Mouse (Mus musculus) hindbrain, embryonic 12.5 days (tissue): ENCODE measurements around the gene Naa15. TPM values are rescaled to one million over a fixed set of nuclear protein-coding genes. Genes with fewer than 3 reads are reported as not detected.
"Not testable (repeated sequence)": the region's sequence is repeated elsewhere in the genome, so short reads cannot be mapped to it uniquely, and the experiment has no call there.

Experiments used
- ATAC-seq: fragments of 200-750 bp; cut with Nextera tagmentation; 2 replicates; pipeline ENCODE4 v1.8.0; 2017; ENCODE audit warnings: moderate TSS enrichment; ENCODE audit not compliant: low FRiP score
- H3K27ac ChIP-seq: fragments of 300-500 bp; sonication (generic); 2 replicates; pipeline ENCODE4 v1.5.1; 2016; ENCODE audit warnings: mild to moderate bottlenecking
- H3K27me3 ChIP-seq: fragments of 300-500 bp; sonication (generic); 2 replicates; pipeline ENCODE4 v1.6.1; 2016; ENCODE audit warnings: mild to moderate bottlenecking
- H3K36me3 ChIP-seq: fragments of 300-500 bp; sonication (generic); 2 replicates; pipeline ENCODE4 v1.6.1; 2016; ENCODE audit warnings: mild to moderate bottlenecking
- H3K4me1 ChIP-seq: fragments of 300-500 bp; sonication (generic); 2 replicates; pipeline ENCODE4 v1.6.1; 2016
- H3K4me2 ChIP-seq: fragments of 300-500 bp; sonication (generic); replicated peaks from 2 replicates; pipeline ENCODE4 v1.6.1; 2016; ENCODE audit warnings: mild to moderate bottlenecking
- H3K4me3 ChIP-seq: fragments of 300-500 bp; sonication (generic); 2 replicates; pipeline ENCODE4 v1.5.1; 2016; ENCODE audit warnings: mild to moderate bottlenecking
- H3K9ac ChIP-seq: fragments of 300-500 bp; sonication (generic); 2 replicates; pipeline ENCODE4 v1.6.1; 2016; ENCODE audit warnings: mild to moderate bottlenecking, moderate library complexity
- H3K9me3 ChIP-seq: fragments of 300-500 bp; sonication (generic); replicated peaks from 2 replicates; pipeline ENCODE4 v1.6.1; 2016; ENCODE audit warnings: mild to moderate bottlenecking
- WGBS: fragments of 180-500 bp; shearing (Covaris S2); methylation state at CpG from one replicate; pipeline ENCODE4 v1.1.7; 2016; 5-methylcytosine and 5-hydroxymethylcytosine counted together
- polyA plus RNA-seq: library from polyadenylated mRNA; unstranded; fragments of >200 nt; fragmentation: Nextera tagmentation; extraction: Ambion mirVana; gene quantifications from 2 replicates; pipeline ENCODE4 v1.2.1, GENCODE M21; 2016

The Naa15 gene
- polyA plus RNA-seq, 1 experiment from 2014 or later, result 68.1 TPM

DNA sequence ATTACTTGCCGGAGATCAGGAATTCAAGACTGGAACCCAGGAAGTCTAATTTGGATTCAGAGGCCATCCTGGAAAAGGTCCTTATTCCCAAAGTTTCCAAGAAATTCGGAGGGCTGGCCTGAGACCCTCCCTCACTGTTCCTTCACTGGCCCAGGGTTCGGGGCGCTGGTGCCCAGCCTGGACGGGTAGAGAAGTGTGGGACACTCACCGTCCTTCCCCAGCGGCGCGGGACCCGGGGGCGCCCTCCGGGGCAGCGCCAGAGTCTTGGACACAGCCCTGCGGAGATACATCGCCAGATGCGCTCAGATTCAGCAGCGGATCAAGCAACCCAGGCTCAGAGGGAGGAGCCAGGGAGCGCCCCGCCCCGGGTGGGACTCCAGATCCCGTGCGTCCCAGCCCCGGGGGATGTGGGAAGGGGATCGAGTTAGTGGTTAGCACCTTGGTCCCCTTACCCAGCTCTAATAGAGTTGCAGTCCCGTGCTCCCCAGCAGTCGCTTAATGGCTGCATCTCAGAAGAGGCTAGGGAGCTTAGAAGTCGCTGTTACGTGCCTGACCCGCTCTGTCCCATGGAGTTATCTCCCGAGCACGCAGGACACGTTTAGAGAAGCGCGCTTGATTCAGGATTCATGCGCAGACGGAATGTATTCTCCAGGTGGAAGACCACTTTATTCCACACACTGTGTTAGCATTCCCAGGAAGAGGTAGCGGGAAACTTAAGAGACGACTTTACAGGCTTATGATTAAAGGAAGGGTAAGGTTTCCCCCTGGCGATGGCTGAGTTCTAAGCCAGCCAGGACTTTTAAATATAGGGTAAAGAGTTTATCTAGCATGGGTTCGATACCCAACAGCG is 18.5 kb upstream of the Naa15 start, which contains the start of gene Mgarp:
Gene Mgarp, minus strand, starts transcription at position 520 of the 850 bp plus-strand sequence.
- H3K27me3 ChIP-seq, result peaks cover 35% of the 10 kb centered on the region
- H3K4me2 ChIP-seq, result peak within 1 kb of the TSS; percentile 64
- peak; percentile 80 for ATAC-seq
- H3K9me3 ChIP-seq, result no peaks in the 10 kb centered on the region
- no peaks in the 10 kb centered on the region for H3K36me3 ChIP-seq
- peak within 1 kb of the TSS; percentile 39 for H3K4me3 ChIP-seq
- no peak within 1 kb of the TSS for H3K27ac ChIP-seq
- H3K4me1 ChIP-seq, result peaks cover 10% of the 10 kb centered on the region
- 3% methylated on average over 41 of the region's 41 CpGs for WGBS
- H3K9ac ChIP-seq, result peak within 1 kb of the TSS; percentile 53

GRCm38 (mm10) chr3:51397700-51398299 is 17.1 kb upstream of the Naa15 start:
- Histone ChIP-seq H3K4me2 (no peak overlapping the region), H3K4me3 (no peak overlapping the region), H3K27me3 (peaks cover 35% of the 10 kb centered on the region), H3K4me1 (peaks cover 10% of the 10 kb centered on the region), H3K9ac (no peak overlapping the region), H3K27ac (no peak overlapping the region), H3K9me3 (no peaks in the 10 kb centered on the region), H3K36me3 (peaks cover 3% of the 10 kb centered on the region)
- WGBS, result 42% methylated on average over 15 of the region's 15 CpGs
- no peak for ATAC-seq

DNA sequence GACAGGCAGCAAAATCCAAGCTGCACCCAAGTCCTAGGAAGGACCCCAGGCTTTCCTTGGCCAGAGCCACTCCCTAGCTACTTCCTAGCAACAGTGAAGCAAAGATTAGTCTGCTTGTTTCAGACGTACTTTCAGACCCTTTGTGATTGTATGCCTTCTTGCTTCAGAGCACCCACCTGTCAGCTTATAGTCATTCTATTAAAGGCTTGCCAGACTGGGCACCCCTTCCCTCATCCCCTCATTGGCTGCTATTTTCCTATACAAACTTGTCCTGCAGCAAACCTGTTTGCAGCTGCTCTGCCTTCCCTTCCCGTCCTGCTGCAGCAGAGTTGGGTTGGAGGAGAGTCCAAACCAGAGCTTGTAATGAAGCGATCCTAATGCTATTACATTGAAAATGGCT is 16.3 kb upstream of the Naa15 start:
- Histone ChIP-seq H3K36me3 (peaks cover 12% of the 10 kb centered on the region), H3K9ac (no peak overlapping the region), H3K27ac (no peak overlapping the region), H3K4me1 (peaks cover 10% of the 10 kb centered on the region), H3K27me3 (peaks cover 35% of the 10 kb centered on the region), H3K4me3 (no peak overlapping the region), H3K9me3 (no peaks in the 10 kb centered on the region), H3K4me2 (no peak overlapping the region)
- no peak for ATAC-seq
- 18% methylated on average over 3 of the region's 3 CpGs for WGBS

DNA sequence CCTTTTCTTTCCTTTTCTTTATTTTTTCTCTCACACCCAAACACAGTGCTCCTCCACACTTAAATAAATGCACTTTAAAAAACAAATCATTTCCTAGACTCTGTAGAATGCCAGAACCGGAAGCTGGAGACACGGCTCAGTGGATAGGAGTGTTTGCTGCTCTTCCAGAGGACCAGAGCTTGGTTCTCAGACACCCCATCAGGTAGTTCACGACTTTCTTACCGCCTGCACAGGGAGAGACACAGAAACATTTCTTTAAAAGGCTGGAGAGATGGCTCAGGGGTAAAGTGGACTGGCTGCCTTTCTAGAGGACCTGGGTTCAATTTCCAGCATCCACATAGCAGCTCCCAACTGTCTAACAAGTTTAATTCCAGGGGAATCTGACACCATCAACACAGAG is 15.4 kb upstream of the Naa15 start:
- Histone ChIP-seq H3K9me3 (no peaks in the 10 kb centered on the region), H3K36me3 (peaks cover 17% of the 10 kb centered on the region), H3K27me3 (peaks cover 35% of the 10 kb centered on the region), H3K4me1 (peaks cover 10% of the 10 kb centered on the region), H3K9ac (no peak overlapping the region), H3K27ac (no peak overlapping the region), H3K4me2 (no peak overlapping the region), H3K4me3 (no peak overlapping the region)
- no peak for ATAC-seq
- 70% methylated on average over 4 of the region's 4 CpGs for WGBS

- no peaks in the 10 kb centered on the region for H3K9me3 ChIP-seq
- peaks cover 26% of the 10 kb centered on the region for H3K27me3 ChIP-seq
- H3K4me3 ChIP-seq, result no peak overlapping the region
- H3K9ac ChIP-seq, result no peak overlapping the region
- H3K4me2 ChIP-seq, result no peak overlapping the region
- H3K27ac ChIP-seq, result no peak overlapping the region
- 80% methylated on average over 10 of the region's 10 CpGs for WGBS
- H3K36me3 ChIP-seq, result peaks cover 19% of the 10 kb centered on the region
- no peak for ATAC-seq
- H3K4me1 ChIP-seq, result peaks cover 10% of the 10 kb centered on the region
These were observed 14.3 kb upstream of the Naa15 start for GRCm38 (mm10) chr3:51400682-51401081.

- Histone ChIP-seq H3K36me3 (peaks cover 31% of the 10 kb centered on the region), H3K27me3 (peaks cover 15% of the 10 kb centered on the region)
- H3K9ac ChIP-seq, ATAC-seq, H3K27ac ChIP-seq, H3K4me3 ChIP-seq, H3K9me3 ChIP-seq, H3K4me2 ChIP-seq, H3K4me1 ChIP-seq: not testable (repeated sequence)
- 70% methylated on average over 4 of the region's 4 CpGs for WGBS
These were observed 12.9 kb upstream of the Naa15 start for GRCm38 (mm10) chr3:51402054-51402453.

DNA sequence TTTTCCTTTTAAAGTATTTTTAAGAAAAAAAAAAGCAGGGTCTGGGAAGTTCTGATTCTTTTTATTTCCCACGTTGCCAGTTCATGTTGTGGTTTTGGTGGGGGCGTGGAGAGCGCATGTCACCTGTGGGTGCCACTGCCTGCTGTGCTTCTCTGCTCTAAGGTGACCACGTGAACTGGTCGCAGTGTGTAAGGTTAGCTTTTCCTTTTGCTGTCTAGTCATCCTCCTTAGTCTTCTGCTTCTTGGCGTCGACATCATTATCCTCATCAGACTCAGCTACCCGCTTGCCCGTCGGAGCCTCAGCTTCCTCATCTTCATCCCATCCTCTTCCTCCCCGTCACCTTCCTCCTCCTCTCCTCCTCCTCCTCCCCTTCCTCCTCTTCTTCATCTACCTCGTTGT is 12.3 kb upstream of the Naa15 start:
- no peak overlapping the region for H3K27ac ChIP-seq
- peaks cover 32% of the 10 kb centered on the region for H3K36me3 ChIP-seq
- peaks cover 11% of the 10 kb centered on the region for H3K27me3 ChIP-seq
- WGBS, result 93% methylated on average over 12 of the region's 12 CpGs
- H3K9me3 ChIP-seq, result no peaks in the 10 kb centered on the region
- no peak overlapping the region for H3K4me3 ChIP-seq
- no peak for ATAC-seq
- H3K4me2 ChIP-seq, result no peak overlapping the region
- peaks cover 10% of the 10 kb centered on the region for H3K4me1 ChIP-seq
- H3K9ac ChIP-seq, result no peak overlapping the region

DNA sequence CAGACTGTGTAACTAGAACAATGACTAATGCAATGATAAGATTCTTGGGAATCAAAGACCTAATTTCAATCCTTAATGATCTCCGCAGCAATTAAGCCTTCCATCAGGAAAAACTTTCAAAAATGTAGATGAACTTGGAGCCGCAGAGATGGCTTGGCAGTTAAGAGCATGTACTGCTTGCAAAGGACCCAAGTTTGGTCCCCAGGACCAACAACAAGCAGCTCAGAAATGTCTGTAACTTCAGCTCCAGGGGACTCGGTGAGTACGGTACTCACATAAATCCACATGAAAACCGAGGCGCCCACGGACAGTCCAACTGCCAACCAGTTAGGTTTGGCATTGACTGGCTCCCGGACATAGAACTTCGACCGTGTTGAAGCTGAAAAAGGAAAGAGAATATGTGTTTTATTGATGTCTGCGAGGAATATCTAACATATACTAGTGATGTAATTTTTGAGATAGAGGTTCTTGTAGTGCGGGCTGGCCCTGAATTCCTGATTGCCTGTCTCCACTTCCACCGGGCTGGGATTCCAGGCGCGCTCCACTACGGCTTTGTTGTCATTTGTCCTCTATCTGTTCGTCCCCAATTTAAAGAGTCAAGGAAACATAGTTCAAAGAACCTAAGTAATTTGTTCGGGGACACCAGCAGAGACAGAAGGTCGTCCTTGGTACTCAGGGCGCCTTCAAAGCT is 6.9 kb upstream of the Naa15 start:
- H3K36me3 ChIP-seq, result peaks cover 26% of the 10 kb centered on the region
- H3K9ac ChIP-seq, result peak overlapping the region; percentile 92
- peak; percentile 41 for ATAC-seq
- H3K9me3 ChIP-seq, result no peaks in the 10 kb centered on the region
- H3K27ac ChIP-seq, result peak overlapping the region; percentile 97
- H3K4me1 ChIP-seq, result peaks cover 12% of the 10 kb centered on the region
- WGBS, result 25% methylated on average over 20 of the region's 20 CpGs
- no peaks in the 10 kb centered on the region for H3K27me3 ChIP-seq
- H3K4me2 ChIP-seq, result peak overlapping the region; percentile 73
- peak overlapping the region; percentile 74 for H3K4me3 ChIP-seq

DNA sequence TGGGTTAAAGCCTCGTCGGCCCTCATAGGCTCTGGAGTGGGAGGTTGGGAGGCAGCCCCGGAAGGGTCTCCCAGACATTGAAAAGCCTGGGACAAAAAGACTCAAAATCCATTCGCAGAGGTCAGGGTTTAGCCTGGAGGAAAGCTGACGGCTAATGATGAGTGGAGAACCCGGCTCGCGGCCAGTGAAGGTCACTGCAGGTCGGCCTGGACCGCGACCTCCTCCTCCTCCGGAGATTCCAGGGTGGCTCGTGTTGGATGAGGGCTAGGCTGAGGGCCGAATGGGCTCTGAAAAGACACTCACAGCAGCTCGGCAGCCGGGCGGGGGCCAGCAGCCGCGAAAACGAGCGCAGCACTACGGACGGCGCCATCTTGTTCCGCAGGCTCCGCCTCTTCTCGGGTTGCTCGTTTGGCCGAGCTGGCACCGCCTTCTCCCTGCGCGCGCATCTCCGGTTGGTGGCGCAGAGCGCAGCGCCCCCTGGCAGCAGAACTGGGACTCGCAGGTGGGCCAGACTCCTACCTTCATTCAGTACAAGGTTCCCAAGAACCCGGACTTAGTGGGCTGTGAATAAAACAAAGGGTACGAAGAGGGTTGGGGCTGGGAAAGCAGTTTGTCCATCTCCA is 6.3 kb upstream of the Naa15 start, which contains the start of gene Ndufc1:
Gene Ndufc1, minus strand, starts transcription at position 428 of the 623 bp plus-strand sequence.
- Histone ChIP-seq H3K4me3 (peak within 1 kb of the TSS; percentile 74), H3K4me1 (peaks cover 12% of the 10 kb centered on the region), H3K27ac (peak within 1 kb of the TSS; percentile 97), H3K36me3 (peaks cover 20% of the 10 kb centered on the region), H3K9me3 (no peaks in the 10 kb centered on the region), H3K4me2 (peak within 1 kb of the TSS; percentile 73), H3K9ac (peak within 1 kb of the TSS; percentile 92), H3K27me3 (no peaks in the 10 kb centered on the region)
- peak; percentile 95 for ATAC-seq
- under 1% methylated on average over 39 of the region's 40 CpGs for WGBS

DNA sequence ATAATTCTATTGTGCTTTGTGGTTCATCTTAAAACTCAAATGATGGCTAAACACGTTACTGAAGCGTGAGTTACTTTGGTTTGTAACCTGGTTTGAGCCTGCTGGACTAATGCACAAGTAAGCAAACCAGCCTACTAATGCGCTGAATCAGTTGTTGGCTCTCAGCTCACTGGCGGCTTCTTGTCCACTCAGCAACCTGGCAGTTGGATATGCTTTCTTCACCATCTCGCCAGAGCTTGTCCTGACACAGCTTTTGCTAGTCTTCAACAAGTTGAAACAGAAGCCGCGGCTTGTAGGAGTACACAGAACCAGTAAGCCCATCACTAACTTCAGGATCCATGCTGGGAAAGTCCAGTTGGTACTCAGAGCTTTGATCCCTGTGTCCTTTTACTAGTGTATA is 2.5 kb upstream of the Naa15 start:
- H3K4me3 ChIP-seq, result no peak overlapping the region
- no peak for ATAC-seq
- WGBS, result 90% methylated on average over 7 of the region's 7 CpGs

DNA sequence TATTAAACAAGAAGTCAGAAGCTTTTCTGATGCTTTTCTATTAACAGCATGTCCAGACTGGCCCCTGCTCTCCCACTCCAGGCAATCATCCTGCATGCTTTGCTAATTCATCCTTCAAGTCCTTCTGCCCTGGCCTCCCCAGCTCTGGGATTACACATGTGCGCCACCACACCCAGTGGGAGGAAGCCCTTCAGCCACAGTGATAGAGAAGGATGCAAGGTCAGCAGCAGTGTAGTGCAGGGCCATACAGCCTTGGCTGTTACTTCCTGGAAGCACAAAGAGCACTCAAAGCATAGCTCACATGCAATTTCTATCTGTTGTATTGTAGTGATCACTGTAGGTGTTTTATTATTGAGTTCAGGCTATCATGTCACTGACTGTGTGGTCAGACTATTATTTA is 1.7 kb upstream of the Naa15 start:
- H3K4me1 ChIP-seq, result peaks cover 17% of the 10 kb centered on the region
- ATAC-seq, result no peak
- H3K4me3 ChIP-seq, result no peak overlapping the region
- no peaks in the 10 kb centered on the region for H3K9me3 ChIP-seq
- no peaks in the 10 kb centered on the region for H3K27me3 ChIP-seq
- 86% methylated on average over 1 of the region's 1 CpGs for WGBS
- no peaks in the 10 kb centered on the region for H3K36me3 ChIP-seq
- H3K4me2 ChIP-seq, result no peak overlapping the region
- H3K27ac ChIP-seq, result no peak overlapping the region
- H3K9ac ChIP-seq, result no peak overlapping the region

More for the DNA sequence above, 2.5 kb upstream of the Naa15 start:
- H3K36me3 ChIP-seq, result no peaks in the 10 kb centered on the region
- H3K4me2 ChIP-seq, result no peak overlapping the region
- no peak overlapping the region for H3K27ac ChIP-seq
- no peaks in the 10 kb centered on the region for H3K9me3 ChIP-seq
- no peaks in the 10 kb centered on the region for H3K27me3 ChIP-seq
- H3K9ac ChIP-seq, result no peak overlapping the region
- peaks cover 18% of the 10 kb centered on the region for H3K4me1 ChIP-seq

GRCm38 (mm10) chr3:51416073-51416363 is 1.1 kb downstream of the Naa15 start:
- peak overlapping the region; percentile 86 for H3K4me2 ChIP-seq
- peaks cover 22% of the 10 kb centered on the region for H3K4me1 ChIP-seq
- ATAC-seq, result peak; percentile 71
- peak overlapping the region; percentile 99 for H3K9ac ChIP-seq
- H3K27ac ChIP-seq, result peak overlapping the region; percentile 92
- no peaks in the 10 kb centered on the region for H3K27me3 ChIP-seq
- no peaks in the 10 kb centered on the region for H3K9me3 ChIP-seq
- peak overlapping the region; percentile 91 for H3K4me3 ChIP-seq
- H3K36me3 ChIP-seq, result no peaks in the 10 kb centered on the region
- under 1% methylated on average over 29 of the region's 30 CpGs for WGBS
